Mouse (Mus musculus): Measurements from ENCODE around the gene Cenps.

The Cenps gene

GRCm38 (mm10) chr4:149157415-149157973 lies 20.1 kb upstream of the Cenps start:
- DNase-seq (ENCODE audit: low read depth, low spot score): no peak

DNA sequence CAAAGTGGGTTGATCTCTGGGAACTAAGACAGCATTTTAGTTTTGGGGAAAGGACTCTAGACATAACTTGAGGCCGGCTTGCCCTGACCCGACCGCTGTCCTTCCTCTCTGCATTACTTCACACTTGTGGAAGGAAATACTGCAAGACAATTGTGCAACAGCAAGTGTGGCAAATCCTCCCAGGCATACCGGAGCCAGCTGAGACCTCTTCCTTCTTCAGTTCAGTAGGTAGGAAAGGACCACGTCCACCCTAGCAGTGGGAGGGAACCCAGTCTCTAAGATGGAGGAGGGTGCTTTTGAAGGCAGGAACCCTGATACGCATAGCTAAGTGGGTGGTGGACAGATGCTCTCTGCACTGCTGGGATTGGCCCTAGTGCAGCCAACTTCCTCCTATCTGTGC lies 18.3 kb upstream of the Cenps start:
- DNase-seq (ENCODE audit: low read depth, low spot score): no peak

GRCm38 (mm10) chr4:149154859-149155258 lies 17.4 kb upstream of the Cenps start:
- DNase-seq (ENCODE audit: low read depth, low spot score): no peak

- DNase-seq (ENCODE audit: low read depth, low spot score): no peak
These were observed 13.3 kb upstream of the Cenps start for GRCm38 (mm10) chr4:149150721-149151120.

DNA sequence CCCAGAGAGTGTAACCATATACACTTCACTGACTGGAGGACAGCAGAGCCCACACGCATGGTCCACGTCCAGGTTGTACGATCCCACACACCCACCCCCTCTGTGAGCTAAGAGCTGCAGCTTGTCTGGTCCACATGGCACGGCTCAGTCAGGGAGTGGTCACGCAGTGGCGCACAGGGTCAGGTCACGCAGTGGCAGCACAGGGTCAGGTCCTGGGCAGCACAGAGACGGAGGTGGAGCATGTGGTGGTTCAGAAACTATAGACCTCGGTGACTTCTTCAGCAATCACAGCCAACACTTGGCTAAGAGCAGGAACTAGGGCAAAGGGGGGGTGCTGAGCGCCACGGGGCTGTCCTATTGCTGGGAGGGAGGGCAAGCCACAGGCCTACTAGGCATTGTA lies 12.8 kb upstream of the Cenps start:
- no peak for DNase-seq (ENCODE audit: low read depth, low spot score)

GRCm38 (mm10) chr4:149149611-149150010 lies 12.2 kb upstream of the Cenps start:
- no peak for DNase-seq (ENCODE audit: low read depth, low spot score)

GRCm38 (mm10) chr4:149149196-149149595 lies 11.8 kb upstream of the Cenps start:
- no peak for DNase-seq (ENCODE audit: low read depth, low spot score)

- DNase-seq (ENCODE audit: low read depth, low spot score): no peak
These were observed 10.7 kb upstream of the Cenps start for GRCm38 (mm10) chr4:149148084-149148483.

GRCm38 (mm10) chr4:149147528-149147927 lies 10.1 kb upstream of the Cenps start:
- no peak for DNase-seq (ENCODE audit: low read depth, low spot score)

GRCm38 (mm10) chr4:149145151-149145550 lies 7.7 kb upstream of the Cenps start:
- no peak for DNase-seq (ENCODE audit: low read depth, low spot score)

DNA sequence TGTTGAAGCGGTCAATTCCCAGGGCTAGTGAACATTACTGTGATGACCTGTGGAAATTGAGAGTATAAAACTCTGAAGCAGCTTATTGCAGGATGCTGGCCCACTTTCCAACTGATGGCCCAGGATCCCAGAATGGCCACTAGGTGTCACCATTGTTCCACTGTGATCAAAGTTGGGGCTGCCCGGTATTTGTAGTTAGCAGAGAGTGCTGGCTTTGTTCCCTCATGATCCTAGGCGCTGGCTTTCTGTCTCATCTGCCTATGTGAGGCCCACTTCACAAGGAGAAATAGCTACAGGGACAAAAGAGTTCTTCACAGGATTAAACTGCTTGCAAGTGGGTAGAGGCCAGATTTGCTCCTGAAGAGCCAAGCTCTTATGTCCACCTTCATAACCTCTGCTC lies 7.0 kb upstream of the Cenps start:
- peak; percentile 68 for DNase-seq (ENCODE audit: low read depth, low spot score)

DNA sequence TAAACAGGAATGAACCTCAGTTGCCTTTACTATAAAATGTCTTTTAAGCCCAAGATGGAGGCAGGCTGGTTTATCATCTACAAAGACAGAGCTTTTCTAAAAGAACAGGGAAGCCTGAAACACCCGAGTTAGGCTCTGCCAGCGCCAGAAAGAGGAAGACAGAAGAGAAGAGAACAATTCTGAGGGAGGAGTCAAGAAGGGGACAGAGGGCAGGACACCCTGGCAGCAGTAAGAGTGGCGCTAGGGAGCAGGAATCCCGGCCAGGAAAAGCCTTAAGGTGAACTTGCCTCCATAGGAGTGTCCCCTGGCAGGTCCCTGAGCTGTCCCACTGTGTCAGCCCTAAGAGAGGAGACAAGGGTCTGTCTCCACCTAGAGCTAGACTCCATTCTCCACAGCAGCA lies 6.2 kb upstream of the Cenps start:
- DNase-seq (ENCODE audit: low read depth, low spot score): no peak

GRCm38 (mm10) chr4:149138515-149138914 lies 1.1 kb upstream of the Cenps start:
- no peak for DNase-seq (ENCODE audit: low read depth, low spot score)

- no peak for DNase-seq (ENCODE audit: low read depth, low spot score)
These were observed 1.1 kb downstream of the Cenps start for GRCm38 (mm10) chr4:149136116-149136850.

DNA sequence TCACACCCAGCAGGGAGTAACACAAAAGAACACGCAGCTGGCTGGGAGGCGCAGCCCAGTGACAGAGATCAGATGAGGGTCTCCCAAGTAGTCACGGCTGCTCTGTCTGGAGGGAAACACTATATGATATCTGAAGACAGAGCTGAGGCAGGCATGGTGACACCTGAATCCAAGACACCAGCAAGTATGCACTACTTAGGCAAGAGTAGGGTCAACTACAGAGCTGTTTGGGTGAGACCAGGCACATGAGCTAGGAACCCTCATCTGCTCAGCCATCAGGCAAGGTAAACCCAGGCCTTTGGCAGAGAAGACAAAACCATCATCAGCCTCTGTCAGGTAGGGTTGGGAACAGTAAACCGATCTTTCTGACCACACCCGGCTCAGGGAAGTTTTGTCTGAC lies 4.0 kb downstream of the Cenps start:
- no peak for DNase-seq (ENCODE audit: low read depth, low spot score)

- no peak for DNase-seq (ENCODE audit: low read depth, low spot score)
These were observed 5.5 kb downstream of the Cenps start for GRCm38 (mm10) chr4:149131789-149132565.

DNA sequence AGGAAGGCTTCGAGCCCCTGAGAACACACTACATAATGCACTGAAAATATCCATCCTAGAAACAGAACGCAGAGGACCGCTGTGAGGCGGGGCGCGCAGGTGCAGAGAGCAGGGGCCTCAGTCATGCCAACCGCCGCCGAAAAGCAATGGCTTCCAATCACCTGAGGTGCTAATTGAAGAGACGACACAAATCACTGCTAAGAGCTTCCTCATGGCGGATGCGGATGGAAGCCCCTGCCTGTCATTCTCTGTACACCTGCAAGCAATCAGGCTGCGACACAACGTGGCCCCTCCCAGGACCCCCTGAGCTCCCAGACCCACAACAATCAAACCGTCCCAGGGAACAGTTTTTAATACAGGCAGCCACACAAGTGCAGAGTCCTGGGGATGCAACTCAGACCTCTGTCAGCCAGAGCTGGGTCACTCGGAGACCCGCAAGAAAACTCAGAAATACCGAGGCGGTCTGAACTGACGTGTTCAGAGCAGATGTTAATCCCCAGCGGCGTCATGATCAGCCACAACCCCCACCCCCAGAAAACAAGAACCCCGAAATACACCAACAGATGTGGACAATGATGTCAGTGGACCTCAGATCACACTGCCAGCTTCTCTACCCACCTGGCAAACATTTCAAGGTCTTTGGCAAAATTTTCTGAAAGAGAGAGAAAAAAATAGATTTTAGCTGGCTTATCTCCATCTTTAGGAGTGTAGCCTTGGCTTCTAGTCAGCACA lies 6.2 kb downstream of the Cenps start:
- no peak for DNase-seq (ENCODE audit: low read depth, low spot score)

- DNase-seq (ENCODE audit: low read depth, low spot score): no peak
These were observed 9.0 kb downstream of the Cenps start for GRCm38 (mm10) chr4:149128467-149128866.

DNA sequence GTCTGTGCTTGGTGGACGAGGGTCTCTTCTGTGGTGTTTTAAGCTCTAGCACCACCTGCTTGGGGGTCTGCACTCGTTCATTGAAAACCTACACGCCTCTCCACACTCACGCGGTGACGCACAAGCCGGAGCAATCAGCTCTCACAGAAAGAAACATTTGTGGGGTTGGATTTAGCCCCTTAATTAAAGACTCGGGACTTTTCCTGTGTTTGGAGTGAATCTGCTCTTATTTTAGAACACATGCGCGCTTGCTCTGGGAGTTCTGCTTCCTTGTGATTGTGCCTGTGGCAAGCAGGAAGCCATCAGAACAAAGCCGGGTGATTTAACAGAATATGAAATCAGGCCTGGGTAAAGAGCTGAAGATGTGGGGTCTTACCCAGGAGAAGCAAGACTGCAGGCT lies 10.8 kb downstream of the Cenps start, which contains the start of gene Cort:
Cort (minus strand) TSS at position 101 of the 400 bp plus-strand sequence.
- no peak for DNase-seq (ENCODE audit: low read depth, low spot score)

DNA sequence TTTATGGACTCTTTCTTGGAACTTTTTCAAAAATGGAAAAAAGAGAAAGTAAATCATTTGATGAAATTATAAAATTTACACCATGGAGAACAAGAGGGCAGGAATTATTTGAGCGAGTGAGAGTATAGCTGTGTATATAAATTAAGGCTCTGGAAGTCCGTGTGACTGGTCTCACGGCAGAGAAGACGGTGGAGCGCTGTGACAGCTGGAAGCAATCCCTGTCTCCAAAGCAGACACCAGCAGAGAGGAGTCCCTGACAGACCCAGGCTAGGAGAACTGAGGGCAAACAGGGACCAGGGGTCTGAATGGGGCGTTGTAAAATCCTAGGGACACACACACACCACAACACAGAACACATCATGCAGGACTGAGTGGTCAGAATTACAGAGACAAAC lies 11.3 kb downstream of the Cenps start:
- DNase-seq (ENCODE audit: low read depth, low spot score): no peak

DNA sequence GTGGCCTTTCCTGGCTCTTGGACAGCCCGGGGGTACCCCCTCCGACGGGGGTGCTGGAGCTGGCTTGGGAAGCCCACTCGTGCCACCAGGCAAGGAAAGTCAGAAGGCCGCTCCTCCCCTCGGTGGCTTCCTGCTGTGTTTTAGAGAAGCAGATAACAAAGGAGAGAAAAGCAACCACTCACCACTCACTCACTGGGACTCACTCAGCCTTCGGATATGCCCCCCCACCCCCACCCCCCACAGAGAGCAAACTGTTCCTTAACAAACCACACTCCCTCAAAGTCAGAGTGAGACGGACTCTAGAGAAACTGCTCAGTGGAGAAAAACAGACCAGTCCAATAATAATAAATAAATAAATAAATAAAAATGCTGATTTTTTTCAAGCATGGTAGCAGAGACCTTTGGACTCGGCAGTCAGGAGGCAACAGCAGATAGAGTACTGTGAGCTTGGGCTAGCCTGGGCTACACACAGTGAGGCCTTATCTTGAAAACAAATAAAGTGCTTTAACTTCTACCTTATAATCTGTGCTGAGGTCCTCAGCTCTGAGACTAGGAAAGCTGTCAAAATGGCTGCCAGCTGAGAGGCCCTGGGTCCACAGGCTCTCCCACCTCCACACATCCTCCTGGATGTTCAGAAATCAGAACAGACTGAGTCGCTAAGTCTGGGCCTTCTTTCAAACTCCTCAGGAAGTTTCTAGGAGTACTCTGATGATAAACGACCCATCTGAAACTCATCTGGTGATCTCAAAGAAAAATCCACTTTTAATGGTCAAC lies 11.9 kb downstream of the Cenps start:
- no peak for DNase-seq (ENCODE audit: low read depth, low spot score)
